Mouse (Mus musculus): ENCODE measurements around the gene Dupd1.

The Dupd1 gene

DNA sequence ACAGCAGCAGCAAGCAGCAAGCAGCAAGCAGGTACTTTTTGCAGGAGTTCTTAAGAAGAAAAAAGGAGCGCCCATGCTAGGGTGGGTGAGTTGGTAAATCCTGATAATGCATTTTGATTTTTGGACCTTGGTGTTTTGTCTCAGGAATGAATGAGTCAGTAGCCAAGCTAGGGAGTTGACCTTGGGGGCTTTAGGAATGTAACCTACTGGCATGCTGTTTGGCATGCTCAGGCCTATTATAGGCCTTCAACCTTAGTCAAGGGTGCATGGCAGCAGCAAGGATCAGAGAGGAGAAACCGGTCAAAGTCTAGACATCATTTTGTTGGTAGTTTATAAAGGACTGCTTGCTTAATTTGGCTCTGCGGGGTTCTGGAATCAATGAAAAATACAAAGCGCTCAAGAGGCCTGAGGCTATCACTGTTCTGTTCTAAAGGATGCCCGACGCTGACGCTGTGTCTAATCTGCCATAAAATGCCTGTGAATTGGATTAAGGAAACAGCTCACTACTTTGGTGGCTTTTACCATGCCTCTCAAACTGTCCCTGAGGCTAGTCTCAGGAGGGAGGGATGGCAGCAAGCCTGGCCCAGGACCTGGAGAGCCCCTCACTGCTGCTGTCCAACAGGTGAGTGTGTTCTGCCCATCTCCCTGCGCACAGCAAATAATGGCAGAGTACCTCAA, 7.8 kb upstream of the Dupd1 start:
- no peak for DNase-seq (ENCODE audit: low read depth in 2 of 2, low spot score in 2 of 2)

DNA sequence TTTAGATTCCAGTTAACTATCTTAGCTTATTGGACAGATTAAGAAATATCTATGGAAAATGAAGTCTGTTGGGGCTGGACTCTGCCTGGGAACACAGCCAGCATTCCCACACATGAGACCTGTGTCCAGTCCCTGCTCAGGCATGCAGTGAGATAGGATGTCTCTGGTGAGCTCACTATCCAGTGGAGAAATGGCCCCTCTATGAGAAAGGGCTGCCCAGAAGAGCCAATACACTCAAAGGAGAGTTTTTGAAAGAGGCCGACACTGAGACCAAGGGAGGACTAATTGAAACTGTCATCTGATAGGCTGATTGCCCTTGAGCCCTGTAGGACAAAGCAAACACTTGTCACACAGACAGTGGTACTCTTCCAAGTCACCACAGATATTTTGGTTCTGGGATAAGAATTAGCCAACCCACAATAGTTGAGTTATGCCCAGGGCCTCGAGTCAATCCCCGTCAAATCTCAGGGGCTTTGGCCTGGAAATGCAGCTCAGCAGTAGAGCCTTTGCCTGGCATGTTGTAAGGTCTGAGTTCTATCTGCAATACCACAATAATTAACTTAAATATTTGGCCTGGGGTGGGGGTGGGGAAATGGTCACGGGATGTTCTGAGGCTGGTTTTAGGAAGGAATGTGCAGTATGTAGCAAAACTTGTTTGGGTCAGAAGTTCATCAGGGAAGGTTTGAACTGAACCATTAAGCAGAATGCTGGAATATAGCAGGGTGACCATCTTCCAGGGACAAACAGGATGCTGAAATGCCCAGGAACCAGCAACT, 6.2 kb upstream of the Dupd1 start:
- DNase-seq (ENCODE audit: low read depth in 2 of 2, low spot score in 2 of 2) = no peak

DNA sequence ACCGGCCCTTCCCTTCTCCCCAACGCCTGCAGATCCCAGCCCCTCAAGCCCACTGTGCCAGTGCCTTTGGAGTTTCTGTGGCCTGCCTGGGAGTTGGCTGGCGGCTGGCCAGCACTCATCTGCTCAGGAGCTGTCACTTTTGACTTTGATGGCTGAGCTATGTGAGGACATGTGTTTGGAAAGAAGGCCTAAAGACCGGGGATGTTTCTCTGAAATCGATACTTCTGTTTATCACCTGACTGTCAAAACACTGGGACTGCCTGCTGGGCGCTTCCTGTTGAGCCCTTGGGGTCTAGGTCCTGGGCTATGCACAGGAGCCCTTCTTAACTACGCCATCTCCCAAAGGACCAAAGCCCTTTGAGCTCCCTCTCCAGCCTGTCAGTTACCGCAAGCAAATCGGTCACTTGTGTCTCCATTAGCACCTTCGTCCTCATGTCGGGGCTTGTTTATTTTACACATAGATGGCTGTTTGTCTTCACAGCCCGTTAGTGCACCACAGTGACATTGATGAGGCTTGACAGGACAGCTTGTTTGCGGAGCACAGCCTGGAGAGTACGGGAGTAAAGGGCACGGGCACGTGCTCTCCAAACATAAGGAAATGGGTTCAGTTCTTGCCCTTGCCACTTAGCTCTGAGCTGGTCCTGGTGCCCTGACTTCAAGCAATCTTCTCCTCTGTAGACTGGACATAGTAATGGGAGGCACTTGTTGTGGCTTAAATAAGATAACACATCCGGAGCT, 5.4 kb upstream of the Dupd1 start:
- no peak for DNase-seq (ENCODE audit: low read depth in 2 of 2, low spot score in 2 of 2)

DNA sequence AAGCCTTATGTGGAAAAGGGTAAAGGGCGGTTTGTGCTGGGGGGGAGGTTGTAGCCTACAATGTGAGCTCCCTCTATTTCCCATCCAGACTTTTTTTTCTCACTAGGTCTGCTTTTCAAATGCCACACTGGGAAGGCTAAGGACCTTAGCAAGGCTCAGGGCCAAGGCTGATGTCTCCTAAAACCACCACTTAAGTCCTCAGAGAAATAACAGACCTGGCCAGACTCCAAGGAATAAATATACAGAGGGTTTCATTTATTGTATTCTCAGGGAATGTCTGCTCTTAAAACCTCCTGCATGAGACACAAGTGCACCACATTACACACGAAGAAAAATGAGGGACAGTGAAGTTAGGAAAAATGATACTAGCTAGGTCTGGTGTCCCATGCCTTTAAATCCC, 3.1 kb downstream of the Dupd1 start:
- no peak for DNase-seq (ENCODE audit: low read depth in 2 of 2, low spot score in 2 of 2)

DNA sequence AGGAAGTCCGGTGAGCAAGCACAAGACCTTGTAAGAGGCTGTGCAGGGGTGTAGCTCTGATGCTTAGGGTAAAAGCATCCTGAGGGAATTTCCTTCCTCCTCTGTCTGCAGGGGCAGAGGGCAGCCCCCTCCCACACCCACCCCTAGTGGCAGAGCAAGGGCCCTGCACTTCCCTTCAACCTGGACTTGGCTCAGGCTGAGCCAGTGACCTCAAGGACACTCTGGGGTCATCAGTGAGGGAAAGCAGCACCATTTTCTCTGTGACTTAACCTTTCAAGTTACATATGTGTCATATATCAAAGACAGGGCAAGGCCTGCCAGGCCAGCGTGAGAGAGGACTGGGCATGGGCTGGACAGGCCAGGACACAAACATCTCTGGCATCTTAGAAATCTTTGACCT, 4.8 kb downstream of the Dupd1 start:
- no peak for DNase-seq (ENCODE audit: low read depth in 2 of 2, low spot score in 2 of 2)

DNA sequence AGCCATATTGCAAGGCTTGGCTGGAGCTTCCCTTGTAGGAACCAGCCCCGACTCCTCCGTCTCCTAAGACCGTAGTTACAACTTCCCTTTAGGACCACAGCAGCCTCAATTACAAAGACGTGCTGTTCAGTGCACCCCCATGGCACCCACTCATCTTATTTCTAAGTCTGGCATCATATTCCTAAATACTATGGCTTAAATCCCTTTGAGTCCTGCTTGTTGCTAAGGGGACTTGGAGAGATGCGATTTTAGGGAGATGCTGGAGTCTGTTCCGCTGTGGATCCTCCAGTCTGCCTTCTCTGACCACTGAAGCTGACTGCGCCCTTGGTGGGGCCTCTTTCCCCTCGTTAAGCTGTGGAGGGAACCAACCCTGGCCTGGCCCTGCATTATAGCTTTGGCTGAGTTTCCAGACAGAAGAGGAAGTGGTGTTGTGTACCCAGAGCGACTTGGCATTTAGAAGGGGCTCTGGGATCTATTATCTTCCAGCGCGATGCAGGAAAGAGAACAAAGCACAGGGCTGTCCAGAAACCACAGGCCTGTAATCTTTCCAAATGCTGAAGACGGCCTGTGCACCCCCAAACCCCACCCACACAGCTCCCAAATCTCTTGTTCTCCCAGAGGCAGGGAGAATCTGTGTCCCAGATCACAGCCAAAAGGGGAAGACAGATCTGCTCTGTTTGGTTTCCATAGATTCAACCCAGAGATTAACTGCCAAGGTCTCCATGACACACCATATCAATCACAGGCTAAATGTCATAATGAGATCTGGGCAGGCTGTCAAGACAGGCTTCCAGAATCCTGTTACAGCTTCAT, 7.4 kb downstream of the Dupd1 start:
- no peak for DNase-seq (ENCODE audit: low read depth in 2 of 2, low spot score in 2 of 2)

DNA sequence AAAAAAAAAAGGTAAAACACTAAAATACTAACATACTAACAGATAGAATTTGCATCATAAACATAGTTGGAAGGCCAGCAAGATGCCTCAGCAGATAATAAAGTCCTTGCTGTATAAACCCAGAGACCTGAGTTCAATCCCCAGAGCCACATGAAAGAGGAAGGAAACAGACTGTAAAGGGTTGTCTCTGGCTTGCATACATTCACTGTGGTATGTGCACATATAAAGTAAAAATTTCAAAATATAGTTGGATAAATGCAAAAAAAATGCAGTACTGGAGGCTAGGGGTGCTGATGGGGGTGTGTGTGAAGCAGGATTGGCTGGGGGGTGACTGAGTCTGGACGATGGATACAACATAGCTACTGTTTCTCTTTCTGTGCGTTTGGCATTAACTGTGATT, 8.9 kb downstream of the Dupd1 start:
- no peak for DNase-seq (ENCODE audit: low read depth in 2 of 2, low spot score in 2 of 2)

DNA sequence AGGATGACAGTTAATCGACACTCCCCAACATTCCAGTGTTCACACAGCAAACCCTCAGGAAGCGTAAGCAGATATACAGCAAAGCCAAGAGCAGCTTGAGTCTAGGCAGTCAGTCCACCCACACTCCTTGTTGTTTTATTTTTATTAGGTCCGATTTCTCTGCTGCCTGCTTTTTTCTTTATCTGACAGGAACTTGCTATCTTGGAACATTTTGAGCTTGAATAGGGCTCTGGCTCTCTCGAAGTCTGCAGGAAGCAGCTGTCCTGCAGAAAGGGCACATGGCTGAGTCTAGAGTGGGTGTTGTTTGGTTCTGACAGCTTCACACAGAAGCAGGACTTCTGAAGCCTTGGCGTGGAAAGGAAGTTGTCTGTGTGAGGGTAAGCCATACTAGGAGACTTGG, 11.1 kb downstream of the Dupd1 start:
- DNase-seq (ENCODE audit: low read depth in 2 of 2, low spot score in 2 of 2) = no peak

DNA sequence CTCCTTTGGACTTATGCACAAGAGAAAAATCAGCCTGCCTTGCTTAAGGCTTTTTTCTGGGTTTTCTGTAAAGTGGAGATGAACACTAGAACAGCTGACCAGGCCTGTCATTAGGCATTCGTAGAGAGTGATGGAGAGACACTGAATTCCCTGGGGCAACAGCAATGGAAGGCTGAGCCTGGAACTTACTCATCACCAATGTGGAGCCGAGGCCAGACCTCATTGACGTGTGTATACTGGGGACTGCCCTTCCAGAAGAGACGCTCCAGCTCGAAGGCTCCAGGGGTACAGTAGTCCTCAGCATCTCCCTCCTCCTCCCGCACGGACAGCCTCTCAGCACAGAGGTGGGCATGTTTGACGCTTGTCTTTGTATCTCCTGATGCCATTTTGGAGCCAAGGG, 11.7 kb downstream of the Dupd1 start:
- DNase-seq (ENCODE audit: low read depth in 2 of 2, low spot score in 2 of 2) = no peak

DNA sequence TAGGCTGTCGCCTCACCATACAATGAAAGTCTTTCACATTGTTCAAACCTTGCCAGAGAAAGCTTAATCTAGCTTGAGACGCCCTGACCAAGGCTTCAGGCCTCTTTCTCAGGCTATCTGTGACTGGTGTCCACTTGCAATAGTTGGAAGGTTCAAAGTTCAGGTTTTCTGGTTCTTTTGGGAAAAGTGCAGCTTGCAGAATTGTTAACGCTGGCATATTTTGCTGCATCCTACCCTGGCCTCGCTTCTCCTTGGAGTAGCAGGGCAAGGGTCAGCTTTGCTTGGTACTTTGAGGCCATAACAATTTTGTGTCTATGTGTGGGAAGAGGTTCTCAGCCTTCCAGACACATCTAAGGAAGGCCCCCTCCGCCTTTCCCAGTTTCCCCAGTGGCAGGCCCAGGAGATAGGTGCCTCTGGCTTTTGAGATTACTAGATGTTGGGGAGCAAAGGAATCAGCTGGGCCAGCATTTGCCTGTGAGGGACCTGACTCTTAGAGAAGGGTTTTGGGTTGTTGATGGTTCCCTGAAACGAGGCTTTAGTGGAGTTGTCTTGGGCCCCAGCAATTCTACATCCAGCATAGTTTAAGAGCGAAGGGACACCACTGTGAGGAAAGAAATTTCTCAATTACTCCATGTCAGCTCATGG, 18.1 kb downstream of the Dupd1 start:
- no peak for DNase-seq (ENCODE audit: low read depth in 2 of 2, low spot score in 2 of 2)

DNA sequence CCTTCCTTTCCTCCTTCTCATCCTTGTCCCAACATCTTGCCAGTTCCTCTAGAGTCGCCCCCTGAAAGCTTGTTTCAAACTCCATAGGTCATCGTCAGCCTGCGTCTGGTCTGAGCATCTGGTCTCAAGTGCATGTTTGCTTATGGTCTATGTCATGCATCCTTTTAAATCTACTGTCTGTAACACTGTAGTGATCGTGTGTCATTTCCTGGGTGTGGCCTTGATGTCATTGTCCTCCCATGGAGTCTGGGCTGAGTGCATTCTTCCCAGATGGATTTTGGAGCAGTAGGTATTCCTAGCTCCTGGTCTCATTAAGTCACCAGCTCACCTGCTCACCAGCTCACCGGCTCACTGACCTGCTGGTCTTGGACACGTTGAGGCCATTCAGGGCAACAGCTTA, 19.4 kb downstream of the Dupd1 start:
- no peak for DNase-seq (ENCODE audit: low read depth in 2 of 2, low spot score in 2 of 2)

DNA sequence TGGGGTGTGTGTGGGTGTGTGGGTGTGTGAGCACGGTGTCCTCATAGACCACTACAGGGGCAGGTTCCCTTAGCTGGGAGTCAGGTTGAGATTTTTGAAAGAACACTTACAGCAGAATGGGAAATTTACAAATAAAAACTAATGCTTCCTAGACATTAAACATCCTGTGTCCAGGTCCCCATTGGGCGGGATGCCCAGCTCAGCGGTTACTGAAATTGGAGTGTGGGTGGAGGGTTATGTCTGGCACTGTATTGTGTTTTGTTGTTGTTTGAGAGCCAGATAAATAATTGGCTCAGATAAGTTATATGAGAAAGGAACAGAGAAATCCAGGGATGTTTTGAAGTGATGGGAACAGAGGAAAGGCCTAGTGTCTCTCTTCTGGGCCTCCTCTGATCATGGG, 23.3 kb downstream of the Dupd1 start:
- DNase-seq (ENCODE audit: low read depth in 2 of 2, low spot score in 2 of 2) = no peak

DNA sequence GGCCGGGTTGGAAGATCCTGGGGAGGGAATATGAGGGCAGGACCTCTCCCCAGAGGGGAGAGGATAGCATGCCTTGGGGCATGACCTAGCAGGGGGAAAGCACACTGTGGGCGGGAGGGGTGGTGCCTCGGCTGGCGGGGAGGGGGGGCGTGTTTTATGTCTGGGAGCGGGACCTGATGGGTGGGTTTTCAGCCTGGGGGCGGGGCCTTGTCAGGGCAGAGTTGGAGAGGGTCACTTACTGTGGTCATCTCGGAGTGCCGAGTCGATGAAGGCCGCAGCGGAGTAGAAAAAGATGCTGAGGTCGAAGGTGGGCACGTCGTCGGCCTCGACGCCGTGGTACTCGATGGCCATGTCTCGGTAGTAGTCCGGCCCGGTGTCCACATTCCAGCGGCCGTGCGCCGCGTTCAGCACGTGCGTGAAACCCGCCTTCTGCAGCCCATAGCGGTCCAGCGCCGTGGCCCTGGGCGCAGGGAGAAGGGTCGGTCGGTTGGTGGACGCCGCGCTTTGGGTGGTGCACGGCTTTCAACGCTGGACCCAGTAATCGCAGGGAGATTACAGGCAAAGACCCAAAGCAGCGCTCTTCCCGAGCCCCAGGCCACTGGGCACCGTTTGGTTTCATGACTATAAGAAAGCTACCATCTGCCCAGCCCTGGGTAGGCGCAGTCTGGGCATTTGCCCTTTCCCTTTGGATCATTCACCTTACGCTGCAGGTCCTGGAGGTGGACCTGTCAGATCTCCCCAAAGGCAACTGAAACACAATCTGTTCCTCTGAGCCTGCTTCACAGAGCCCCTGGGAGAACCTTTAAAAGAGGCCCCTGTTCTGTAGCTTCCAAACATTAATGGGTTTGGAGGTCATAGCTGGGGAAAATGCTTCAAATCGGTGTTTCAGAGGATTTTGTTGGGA, 27.7 kb downstream of the Dupd1 start:
- no peak for DNase-seq (ENCODE audit: low read depth in 2 of 2, low spot score in 2 of 2)

DNA sequence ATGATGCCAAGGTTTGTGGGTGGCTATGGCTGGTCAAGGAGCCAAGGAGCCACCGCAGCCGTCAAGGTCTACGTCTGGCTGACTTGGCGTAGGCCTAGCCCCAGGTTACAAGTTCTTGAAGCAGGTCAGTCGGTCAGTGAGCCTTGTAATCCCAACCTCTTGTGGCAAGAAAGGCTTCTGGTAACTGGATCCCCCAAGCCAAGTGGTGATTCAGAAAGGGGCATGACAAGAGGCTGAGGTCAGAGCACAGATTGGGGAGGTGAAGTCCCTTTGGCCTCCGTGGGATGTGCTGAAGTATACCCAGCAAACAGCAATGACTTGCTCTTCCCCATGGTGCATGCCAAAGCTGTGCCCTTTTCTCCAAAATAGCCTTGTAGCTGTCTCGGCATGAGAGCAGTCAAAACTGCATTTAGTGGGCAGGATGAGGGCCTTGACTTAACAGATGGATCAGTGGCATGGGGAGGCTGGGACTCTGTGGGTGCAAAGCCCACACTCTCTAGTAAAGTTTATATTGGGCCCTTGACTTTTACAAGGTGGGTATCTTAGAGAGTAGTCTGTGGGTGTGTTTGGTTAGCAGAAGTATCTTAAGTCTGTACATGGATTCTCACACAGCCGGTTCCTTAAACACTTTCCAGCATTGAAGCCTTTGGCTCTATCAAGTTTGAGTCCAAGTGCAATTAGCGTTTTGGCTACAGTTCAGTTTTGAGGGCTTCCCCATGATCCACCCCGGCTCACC, 28.8 kb downstream of the Dupd1 start:
- no peak for DNase-seq (ENCODE audit: low read depth in 2 of 2, low spot score in 2 of 2)

DNA sequence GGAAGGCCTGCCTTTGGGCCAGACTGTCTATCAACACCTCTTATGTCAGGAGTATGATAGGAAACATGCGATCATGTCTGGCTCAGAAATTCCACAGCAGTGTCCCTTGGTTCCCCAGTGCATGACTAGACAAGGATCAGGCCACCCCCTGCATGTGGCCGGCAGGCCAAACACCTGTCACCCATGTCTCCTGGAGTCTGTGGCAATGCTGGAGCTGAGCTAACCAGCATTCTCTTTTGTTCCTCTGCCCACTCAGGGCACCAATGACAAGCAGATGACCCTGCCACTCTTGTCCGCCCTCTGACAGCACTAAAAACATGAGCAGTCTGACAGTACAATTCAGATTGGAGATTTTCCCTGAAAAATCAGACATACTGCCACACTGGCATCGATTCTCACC, 30.5 kb downstream of the Dupd1 start:
- no peak for DNase-seq (ENCODE audit: low read depth in 2 of 2, low spot score in 2 of 2)

DNA sequence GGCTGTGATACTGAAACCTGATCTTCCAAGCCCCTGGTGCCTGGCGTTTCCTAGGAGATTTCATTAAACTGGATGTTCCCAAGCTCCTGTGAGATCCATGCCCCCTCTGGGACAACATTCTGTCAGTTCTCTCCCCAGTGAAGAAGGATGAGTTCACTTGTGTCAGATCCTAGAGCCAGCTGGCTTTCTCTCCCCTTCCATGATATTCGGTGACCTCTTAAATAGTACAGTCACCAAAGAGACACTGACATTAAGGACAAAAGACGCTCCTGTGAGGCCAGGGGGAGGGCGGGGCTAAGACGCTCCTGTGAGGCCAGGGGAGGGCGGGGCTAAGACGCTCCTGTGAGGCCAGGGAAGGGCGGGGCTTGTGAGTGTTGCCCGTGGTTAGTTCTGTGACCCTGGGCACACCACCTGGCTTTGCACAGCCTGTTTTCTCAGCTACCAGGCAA, 31.7 kb downstream of the Dupd1 start:
- peak; percentile 5 to 15 for DNase-seq (ENCODE audit: low read depth in 2 of 2, low spot score in 2 of 2)

DNA sequence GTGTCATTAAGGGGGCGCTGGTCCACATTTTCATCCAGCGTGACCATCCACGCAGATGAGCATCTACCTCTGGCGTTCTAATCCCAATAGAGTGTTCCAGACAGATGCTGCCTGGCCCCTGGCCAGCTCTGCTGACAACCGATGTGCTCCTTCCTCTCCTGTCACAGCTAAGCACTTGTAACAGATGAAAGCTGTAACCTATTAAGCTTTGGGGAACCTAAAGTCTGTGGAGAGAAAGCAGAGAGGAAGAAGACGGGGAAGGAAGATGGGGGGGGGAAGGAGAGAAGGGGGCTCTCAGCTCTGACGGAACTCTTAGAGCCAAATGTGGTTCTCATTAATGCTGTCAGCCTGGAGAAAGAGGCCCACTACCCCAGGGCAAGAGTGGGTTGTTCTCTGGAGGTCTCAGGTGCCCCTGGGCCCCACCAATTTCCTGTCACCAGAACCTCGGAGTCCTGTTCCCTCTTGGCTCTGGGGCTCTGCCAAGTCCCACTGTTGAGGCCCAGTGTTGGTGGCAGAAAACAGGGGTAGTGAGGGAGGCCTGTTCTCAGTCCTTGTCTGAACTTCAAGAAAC, 34.7 kb downstream of the Dupd1 start:
- DNase-seq (ENCODE audit: low read depth in 2 of 2, low spot score in 2 of 2) = no peak

DNA sequence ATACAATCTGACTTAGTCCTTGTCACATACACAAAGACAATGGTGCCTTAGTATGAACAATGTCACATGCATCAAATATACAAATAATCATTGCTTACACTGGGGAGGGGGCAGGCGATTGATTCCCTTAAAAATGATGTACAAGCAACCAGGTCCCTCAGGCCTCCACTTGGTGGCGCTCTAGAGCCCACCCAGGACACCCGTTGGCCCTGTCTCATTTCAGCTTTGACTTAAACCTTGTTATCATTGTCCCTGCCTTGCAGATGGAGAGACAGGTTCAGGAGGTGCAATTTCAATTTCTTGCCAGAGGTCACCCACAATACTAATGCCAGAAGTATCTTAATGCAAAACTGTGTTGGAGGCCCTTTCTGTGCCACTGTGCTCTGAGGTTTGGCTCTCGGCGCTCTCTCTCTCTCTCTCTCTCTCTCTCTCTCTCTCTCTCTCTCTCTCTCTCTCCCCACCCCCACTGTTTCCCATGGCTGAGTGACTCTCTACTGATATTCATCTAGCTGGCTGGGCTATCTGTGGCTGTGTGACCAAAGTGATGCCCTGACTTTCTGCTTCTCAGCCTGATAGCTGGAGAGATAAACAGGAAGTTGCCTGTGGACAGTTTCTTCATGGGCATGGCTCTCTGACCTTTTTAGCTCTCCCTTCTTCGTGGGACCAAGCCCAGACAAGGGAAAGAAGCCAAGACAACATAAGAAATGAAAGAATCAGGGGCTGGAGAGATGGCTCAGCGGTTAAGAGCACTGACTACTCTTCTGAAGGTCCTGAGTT, 35.7 kb downstream of the Dupd1 start:
- DNase-seq (ENCODE audit: low read depth in 2 of 2, low spot score in 2 of 2) = peak; percentile 19 to 39
